Mouse (Mus musculus): ENCODE data around the gene Adamts1. TPM values are rescaled to one million over a fixed set of nuclear protein-coding genes. Genes with fewer than 3 reads are reported as not detected.

Gene Adamts1
- polyA plus RNA-seq, 1 experiment from 2014 or later, result 341 TPM

- CTCF ChIA-PET, result no interaction called here
- DNase-seq (ENCODE audit: low read depth, low spot score) (no peak), ATAC-seq (no peak)
- no peak for TF ChIP-seq CTCF (IDR thresholded peaks at IDR 0.05)
- H3K27me3 ChIP-seq, result no peaks in the 10 kb centered on the region
- POLR2A ChIA-PET, result no interaction called here
- in situ Hi-C loops (cut with MboI; ENCODE audit: low pct_unique_long_range_greater_than_20kb), result no loop called here
Measured at GRCm38 (mm10) chr16:85772272-85772671, 30.6 kb downstream of the Adamts1 start.

DNA sequence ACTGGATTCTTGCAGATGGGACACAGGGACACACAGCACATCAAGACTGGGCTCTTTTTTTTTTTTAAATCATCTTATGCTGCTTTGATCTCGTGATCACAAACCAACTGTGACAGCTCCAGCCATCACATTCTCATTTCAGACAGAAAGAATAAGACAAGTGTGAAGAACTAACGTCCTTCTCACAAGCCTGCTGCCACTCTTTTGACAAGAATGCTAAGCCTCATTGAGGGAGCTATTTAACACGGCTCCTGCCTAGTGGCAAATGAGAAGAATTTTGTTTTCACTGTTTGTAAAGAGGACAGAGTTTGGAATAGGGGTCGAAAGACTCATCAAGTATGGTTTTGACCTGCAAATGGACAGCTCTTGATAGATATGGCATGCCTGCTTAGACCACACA lies 35.6 kb downstream of the Adamts1 start:
- ChIA-PET CTCF (interaction anchor here (1.1 to 1.4 kb wide), 2 partner anchors 12 to 13 kb away, joined by 3 to 4 read pairs; no protein-coding TSS in a partner anchor), POLR2A (no interaction called here)
- in situ Hi-C loops (cut with MboI; ENCODE audit: low pct_unique_long_range_greater_than_20kb), result no loop called here
- no peak for ATAC-seq
- no peak for TF ChIP-seq CTCF (IDR thresholded peaks at IDR 0.05)
- no peaks in the 10 kb centered on the region for H3K27me3 ChIP-seq
- DNase-seq (ENCODE audit: low read depth, low spot score), result no peak

DNA sequence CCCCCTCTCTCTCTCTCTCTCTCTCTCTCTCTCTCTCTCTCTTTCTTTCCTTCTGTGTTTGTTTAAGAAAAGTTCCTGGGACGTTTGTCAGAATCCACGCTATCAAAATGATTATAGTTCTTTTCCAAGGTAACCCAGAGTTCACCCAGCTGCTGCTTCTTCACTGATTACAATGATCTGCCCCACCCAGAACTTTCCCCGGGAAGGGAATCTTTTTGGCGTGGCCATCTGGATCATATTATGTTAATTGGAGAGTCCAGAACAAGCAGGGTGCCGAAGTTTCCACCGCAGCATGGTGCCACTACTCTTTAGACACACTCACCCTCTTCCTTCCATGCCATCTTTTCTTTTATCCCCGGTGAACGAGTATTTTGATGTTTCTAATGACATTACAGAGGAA lies 37.2 kb downstream of the Adamts1 start:
- POLR2A ChIA-PET, result no interaction called here
- DNase-seq (ENCODE audit: low read depth, low spot score) (no peak), ATAC-seq (no peak)
- CTCF ChIA-PET, result interaction anchor here (1.0 kb wide), 1 partner anchor 13 kb away, joined by 3 read pairs; no protein-coding TSS in a partner anchor
- no peak for TF ChIP-seq CTCF (IDR thresholded peaks at IDR 0.05)
- no peaks in the 10 kb centered on the region for H3K27me3 ChIP-seq
- in situ Hi-C loops (cut with MboI; ENCODE audit: low pct_unique_long_range_greater_than_20kb), result no loop called here

GRCm38 (mm10) chr16:85765167-85765566 lies 37.7 kb downstream of the Adamts1 start:
- in situ Hi-C loops (cut with MboI; ENCODE audit: low pct_unique_long_range_greater_than_20kb), result no loop called here
- ChIA-PET CTCF (interaction anchor here (1.0 kb wide), 1 partner anchor 13 kb away, joined by 3 read pairs; no protein-coding TSS in a partner anchor), POLR2A (no interaction called here)
- TF ChIP-seq CTCF (IDR thresholded peaks at IDR 0.05), result no peak
- DNase-seq (ENCODE audit: low read depth, low spot score) (no peak), ATAC-seq (no peak)
- no peaks in the 10 kb centered on the region for H3K27me3 ChIP-seq

DNA sequence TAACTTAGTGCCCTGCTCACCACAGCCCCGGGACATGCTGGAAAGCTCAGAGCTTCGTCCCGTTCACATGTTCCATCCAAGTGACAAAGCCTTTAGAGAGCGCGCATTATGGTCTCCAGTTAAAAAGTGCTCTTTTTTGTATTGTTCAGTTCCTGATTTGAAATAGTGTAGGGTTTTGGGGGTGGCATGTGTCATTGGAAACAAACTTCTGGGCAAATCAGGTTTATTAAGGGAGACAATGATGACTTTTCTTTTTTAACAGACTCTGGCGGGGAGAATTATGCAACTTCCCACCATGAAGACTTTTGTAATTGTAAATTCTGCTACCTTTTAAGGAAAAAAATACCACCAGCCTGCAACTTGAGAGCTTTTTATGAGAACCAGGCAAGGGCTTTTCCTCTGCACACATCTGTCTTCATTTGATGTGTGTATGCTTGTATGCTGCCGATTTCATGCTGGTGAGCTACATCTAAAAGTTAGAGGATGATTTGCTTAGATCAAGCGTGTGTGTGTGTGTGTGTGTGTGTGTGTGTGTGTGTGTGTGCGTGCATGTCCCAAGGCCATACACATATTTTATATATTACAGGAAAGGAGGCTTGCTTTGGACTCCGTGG lies 40.8 kb downstream of the Adamts1 start:
- POLR2A ChIA-PET, result no interaction called here
- DNase-seq (ENCODE audit: low read depth, low spot score) (no peak), ATAC-seq (no peak)
- no peaks in the 10 kb centered on the region for H3K27me3 ChIP-seq
- in situ Hi-C loops (cut with MboI; ENCODE audit: low pct_unique_long_range_greater_than_20kb), result no loop called here
- no peak for TF ChIP-seq CTCF (IDR thresholded peaks at IDR 0.05)
- CTCF ChIA-PET, result interaction anchor here (1.1 kb wide), 1 partner anchor 17 kb away, joined by 3 read pairs; no protein-coding TSS in a partner anchor

GRCm38 (mm10) chr16:85760961-85761580 lies 41.8 kb downstream of the Adamts1 start:
- H3K27me3 ChIP-seq, result no peaks in the 10 kb centered on the region
- ATAC-seq (no peak), DNase-seq (ENCODE audit: low read depth, low spot score) (no peak)
- POLR2A ChIA-PET, result no interaction called here
- CTCF ChIA-PET, result interaction anchor here (1.1 kb wide), 1 partner anchor 18 kb away, joined by 3 read pairs; no protein-coding TSS in a partner anchor
- TF ChIP-seq CTCF (IDR thresholded peaks at IDR 0.05), result no peak
- in situ Hi-C loops (cut with MboI; ENCODE audit: low pct_unique_long_range_greater_than_20kb), result no loop called here

GRCm38 (mm10) chr16:85756101-85756819 lies 46.7 kb downstream of the Adamts1 start:
- ChIA-PET CTCF (interaction anchor here (0.7 to 1.2 kb wide), 2 partner anchors 23 to 30 kb away, joined by 3 to 4 read pairs; no protein-coding TSS in a partner anchor), POLR2A (interaction anchor here (0.5 kb wide), 1 partner anchor 735 kb away, joined by 3 read pairs; no protein-coding TSS in a partner anchor)
- no peak for TF ChIP-seq CTCF (IDR thresholded peaks at IDR 0.05)
- DNase-seq (ENCODE audit: low read depth, low spot score) (peak; percentile 87), ATAC-seq (peak; percentile 90)
- in situ Hi-C loops (cut with MboI; ENCODE audit: low pct_unique_long_range_greater_than_20kb), result no loop called here
- H3K27me3 ChIP-seq, result no peaks in the 10 kb centered on the region

- ChIA-PET CTCF (no interaction called here), POLR2A (no interaction called here)
- ATAC-seq, result no peak
- in situ Hi-C loops (cut with MboI; ENCODE audit: low pct_unique_long_range_greater_than_20kb), result no loop called here
- peaks cover 4% of the 10 kb centered on the region for H3K27me3 ChIP-seq
- no peak for TF ChIP-seq CTCF (IDR thresholded peaks at IDR 0.05)
- no peak for DNase-seq (ENCODE audit: low read depth, low spot score)
Measured at GRCm38 (mm10) chr16:85749335-85749734, 53.6 kb downstream of the Adamts1 start.

DNA sequence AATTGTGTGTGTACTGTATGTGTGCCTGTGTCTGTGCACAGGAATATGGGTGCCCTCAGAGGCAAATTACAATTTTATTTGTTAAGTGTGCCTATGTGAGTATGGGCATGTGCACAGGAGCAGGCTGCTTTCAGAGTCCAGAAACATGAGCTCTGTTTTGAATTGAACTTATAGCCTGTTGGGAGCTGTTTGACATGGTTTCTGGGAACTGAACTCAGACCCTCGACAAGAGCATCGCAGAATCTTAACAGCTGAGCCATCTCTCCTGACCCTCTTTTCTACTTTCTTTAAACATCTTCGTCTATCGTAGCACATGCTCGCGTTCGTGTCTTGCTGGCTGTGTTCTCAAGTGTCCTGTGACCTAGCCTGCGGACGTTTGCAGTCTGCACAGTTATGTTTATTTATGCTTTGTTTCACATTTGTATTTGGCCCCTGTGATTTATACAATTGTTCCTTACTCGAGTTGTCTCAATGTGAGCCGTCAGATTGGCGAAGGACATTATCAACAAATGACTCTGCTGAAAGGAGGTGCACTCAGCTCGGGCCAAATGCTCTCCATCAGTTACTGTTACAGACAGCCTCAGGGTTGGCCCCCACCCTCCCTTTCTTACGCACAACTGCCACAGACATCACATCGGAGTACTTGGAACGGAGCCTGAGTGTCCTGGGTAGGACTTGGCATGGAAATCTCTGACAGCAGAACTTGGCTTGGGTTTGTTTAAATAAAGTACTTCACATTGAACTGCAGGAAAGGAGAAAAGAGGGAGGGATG lies 55.1 kb downstream of the Adamts1 start:
- ChIA-PET CTCF (no interaction called here), POLR2A (no interaction called here)
- no peak for TF ChIP-seq CTCF (IDR thresholded peaks at IDR 0.05)
- ATAC-seq (no peak), DNase-seq (ENCODE audit: low read depth, low spot score) (no peak)
- H3K27me3 ChIP-seq, result peaks cover 15% of the 10 kb centered on the region
- in situ Hi-C loops (cut with MboI; ENCODE audit: low pct_unique_long_range_greater_than_20kb), result no loop called here

DNA sequence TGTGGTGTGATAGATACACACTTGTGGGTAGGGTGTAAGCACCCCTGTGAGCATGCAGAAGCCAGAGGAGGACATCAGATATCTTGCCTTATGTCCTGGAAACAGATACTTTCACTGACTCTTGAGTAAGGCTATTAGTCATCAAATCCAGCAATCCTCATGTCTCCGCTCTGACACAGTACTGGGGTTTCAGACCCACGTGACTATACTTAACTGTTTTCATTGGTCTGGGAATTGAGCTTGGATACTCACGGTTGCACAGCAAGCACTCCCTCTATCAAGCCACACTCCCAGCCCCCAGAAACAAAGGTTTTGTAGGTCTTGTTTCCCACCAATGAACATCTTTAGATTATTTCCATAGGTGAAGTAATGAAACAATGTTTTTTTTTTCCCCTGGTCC lies 56.5 kb downstream of the Adamts1 start:
- DNase-seq (ENCODE audit: low read depth, low spot score) (no peak), ATAC-seq (no peak)
- H3K27me3 ChIP-seq, result peaks cover 23% of the 10 kb centered on the region
- CTCF ChIA-PET, result no interaction called here
- TF ChIP-seq CTCF (IDR thresholded peaks at IDR 0.05), result no peak
- POLR2A ChIA-PET, result no interaction called here
- in situ Hi-C loops (cut with MboI; ENCODE audit: low pct_unique_long_range_greater_than_20kb), result no loop called here

Other genes with a start within 250 kb of the Adamts1 start
- not detected for gene Cyyr1, start 249.7 kb downstream of the Adamts1 start, polyA plus RNA-seq (2021)
- 49.1 TPM for gene Adamts5, start 98.7 kb upstream of the Adamts1 start, polyA plus RNA-seq (2021)

Measured in Patski (cell line).